Mouse (Mus musculus): Measurements from ENCODE around the gene Rps15. TPM values are rescaled to one million over a fixed set of nuclear protein-coding genes. Genes with fewer than 3 reads are reported as not detected.

Gene Rps15
- polyA plus RNA-seq, 1 experiment from 2014 or later: 741 TPM

DNA sequence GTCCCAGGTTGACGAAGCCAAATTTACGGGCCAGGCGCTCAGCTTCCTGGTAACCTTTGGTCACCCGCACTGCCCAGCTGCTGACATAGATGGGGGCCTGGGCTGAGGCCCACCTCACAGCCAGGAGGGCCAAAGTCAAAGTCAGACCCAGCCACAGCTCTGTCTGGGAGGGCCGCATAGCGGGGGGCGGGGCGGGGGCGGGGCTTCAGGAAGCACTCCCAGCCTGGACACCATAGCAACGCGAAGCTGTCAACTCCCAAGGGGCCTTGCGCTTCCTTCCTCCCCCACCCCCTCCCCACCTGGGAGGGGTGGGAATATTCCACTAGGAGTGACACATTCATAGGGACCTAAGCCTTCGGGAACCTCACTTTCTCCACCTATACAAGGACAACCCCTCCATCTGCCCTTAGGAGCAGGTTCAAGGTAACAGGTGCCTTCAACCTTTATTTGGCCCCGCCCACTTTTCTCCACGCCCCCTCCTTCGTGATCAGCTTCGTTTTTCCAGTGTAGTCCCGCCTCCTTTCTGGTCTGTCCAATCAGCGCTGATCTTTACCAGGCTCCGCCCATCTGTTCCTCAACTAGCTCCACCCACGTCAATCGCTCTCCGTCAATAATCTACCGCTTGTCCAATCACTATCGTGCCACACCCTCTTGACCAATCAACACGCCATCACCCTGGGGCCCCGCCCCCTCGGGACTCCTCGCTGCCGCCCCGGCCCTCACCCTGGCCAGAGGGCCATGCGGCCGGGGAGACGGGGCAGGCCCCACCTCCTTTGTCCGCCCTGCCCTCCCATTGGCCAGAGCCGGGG, 37.2 kb downstream of the Rps15 start, which contains the start of the genes Pcsk4 and Reep6:
TSS of gene Pcsk4 (minus strand) at position 226 of the 809 bp plus-strand sequence.
TSS of gene Reep6 (plus strand) at position 681 of the 809 bp plus-strand sequence.
- Histone ChIP-seq H3K27ac (ENCODE audit: low read length) (peak within 1 kb of the TSS; percentile 16; the same call in 1 of the 2 replicates), H3K36me3 (ENCODE audit: insufficient read depth, low read length) (no peaks in the 10 kb centered on the region), H3K4me3 (ENCODE audit: low read depth, low read length) (peak within 1 kb of the TSS; percentile 40), H3K4me1 (ENCODE audit: insufficient read depth, low read depth, low read length) (peaks cover 4% of the 10 kb centered on the region), H3K27me3 (replicated peaks; ENCODE audit: insufficient read depth, low read length) (no peaks in the 10 kb centered on the region; the same call in 1 of the 2 replicates), H3K9me3 (ENCODE audit: low read length) (no peaks in the 10 kb centered on the region), H3K4me2 (replicated peaks; ENCODE audit: low read depth, low read length) (peak within 1 kb of the TSS; percentile 78), H3K9ac (replicated peaks; ENCODE audit: low read depth) (no peak within 1 kb of the TSS)
- TF ChIP-seq EP300 (IDR thresholded peaks at IDR 0.05) (no peak), CTCF (IDR thresholded peaks at IDR 0.05) (no peak)
- ATAC-seq (peak; percentile 97), DNase-seq (ENCODE audit: low spot score) (peak; percentile 99)
- 5% methylated on average over 31 of the region's 36 CpGs for WGBS

DNA sequence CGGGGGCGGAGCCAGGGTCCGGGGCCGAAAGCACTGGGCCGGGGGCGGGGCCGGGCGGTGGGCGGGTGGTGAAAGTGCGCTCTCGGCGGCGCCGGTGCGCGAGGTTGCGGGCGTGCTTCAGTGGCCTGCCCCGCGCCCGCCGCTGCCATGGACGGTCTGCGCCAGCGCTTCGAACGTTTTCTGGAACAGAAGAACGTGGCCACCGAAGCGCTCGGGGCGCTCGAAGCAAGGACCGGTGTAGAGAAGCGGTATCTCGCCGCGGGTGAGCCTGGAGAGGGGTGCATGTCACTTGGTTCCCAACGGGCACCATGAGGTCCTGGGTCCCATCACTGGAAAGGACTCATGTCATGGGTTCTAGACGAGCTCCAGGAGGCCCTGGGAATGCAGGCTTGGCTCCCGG, 37.8 kb downstream of the Rps15 start:
- under 1% methylated on average over 32 of the region's 41 CpGs for WGBS
- no peaks in the 10 kb centered on the region for H3K9me3 ChIP-seq (ENCODE audit: low read length)
- no peaks in the 10 kb centered on the region; the same call in 1 of the 2 replicates for H3K27me3 ChIP-seq (replicated peaks; ENCODE audit: insufficient read depth, low read length)
- DNase-seq (ENCODE audit: low spot score) (no peak), ATAC-seq (no peak)
- peaks cover 4% of the 10 kb centered on the region for H3K4me1 ChIP-seq (ENCODE audit: insufficient read depth, low read depth, low read length)
- H3K27ac ChIP-seq (ENCODE audit: low read length): peak overlapping the region; percentile 16; the same call in 1 of the 2 replicates
- no peaks in the 10 kb centered on the region for H3K36me3 ChIP-seq (ENCODE audit: insufficient read depth, low read length)
- no peak overlapping the region for H3K9ac ChIP-seq (replicated peaks; ENCODE audit: low read depth)
- peak overlapping the region; percentile 78 for H3K4me2 ChIP-seq (replicated peaks; ENCODE audit: low read depth, low read length)
- no peak for TF ChIP-seq CTCF (IDR thresholded peaks at IDR 0.05)
- H3K4me3 ChIP-seq (ENCODE audit: low read depth, low read length): peak overlapping the region; percentile 40

GRCm38 (mm10) chr10:80330888-80331287, 38.6 kb downstream of the Rps15 start:
- Histone ChIP-seq H3K9ac (replicated peaks; ENCODE audit: low read depth) (no peak overlapping the region), H3K9me3 (ENCODE audit: low read length) (no peaks in the 10 kb centered on the region), H3K36me3 (ENCODE audit: insufficient read depth, low read length) (no peaks in the 10 kb centered on the region), H3K4me3 (ENCODE audit: low read depth, low read length) (no peak overlapping the region), H3K4me1 (ENCODE audit: insufficient read depth, low read depth, low read length) (peaks cover 4% of the 10 kb centered on the region), H3K27me3 (replicated peaks; ENCODE audit: insufficient read depth, low read length) (no peaks in the 10 kb centered on the region; the same call in 1 of the 2 replicates), H3K27ac (ENCODE audit: low read length) (peak overlapping the region; percentile 51; the same call in 1 of the 2 replicates), H3K4me2 (replicated peaks; ENCODE audit: low read depth, low read length) (peak overlapping the region; percentile 78)
- ATAC-seq (no peak), DNase-seq (ENCODE audit: low spot score) (peak; percentile 49)
- TF ChIP-seq EP300 (IDR thresholded peaks at IDR 0.05) (0 out of 2 replicates have a peak, but pooled peaks have one; percentile 25), CTCF (IDR thresholded peaks at IDR 0.05) (no peak)
- WGBS: 50% methylated on average over 2 of the region's 2 CpGs

- TF ChIP-seq EP300 (IDR thresholded peaks at IDR 0.05) (no peak), CTCF (IDR thresholded peaks at IDR 0.05) (no peak)
- Histone ChIP-seq H3K36me3 (ENCODE audit: insufficient read depth, low read length) (no peaks in the 10 kb centered on the region), H3K4me3 (ENCODE audit: low read depth, low read length) (no peak overlapping the region), H3K9ac (replicated peaks; ENCODE audit: low read depth) (no peak overlapping the region), H3K4me2 (replicated peaks; ENCODE audit: low read depth, low read length) (peak overlapping the region; percentile 78; the same call in 1 of the 2 replicates), H3K27ac (ENCODE audit: low read length) (peak overlapping the region; percentile 51), H3K9me3 (ENCODE audit: low read length) (no peaks in the 10 kb centered on the region), H3K4me1 (ENCODE audit: insufficient read depth, low read depth, low read length) (peaks cover 4% of the 10 kb centered on the region), H3K27me3 (replicated peaks; ENCODE audit: insufficient read depth, low read length) (no peaks in the 10 kb centered on the region; the same call in 1 of the 2 replicates)
- ATAC-seq (no peak), DNase-seq (ENCODE audit: low spot score) (no peak)
- WGBS: 54% methylated on average over 10 of the region's 10 CpGs
These were observed 39.6 kb downstream of the Rps15 start for GRCm38 (mm10) chr10:80331636-80332524.

DNA sequence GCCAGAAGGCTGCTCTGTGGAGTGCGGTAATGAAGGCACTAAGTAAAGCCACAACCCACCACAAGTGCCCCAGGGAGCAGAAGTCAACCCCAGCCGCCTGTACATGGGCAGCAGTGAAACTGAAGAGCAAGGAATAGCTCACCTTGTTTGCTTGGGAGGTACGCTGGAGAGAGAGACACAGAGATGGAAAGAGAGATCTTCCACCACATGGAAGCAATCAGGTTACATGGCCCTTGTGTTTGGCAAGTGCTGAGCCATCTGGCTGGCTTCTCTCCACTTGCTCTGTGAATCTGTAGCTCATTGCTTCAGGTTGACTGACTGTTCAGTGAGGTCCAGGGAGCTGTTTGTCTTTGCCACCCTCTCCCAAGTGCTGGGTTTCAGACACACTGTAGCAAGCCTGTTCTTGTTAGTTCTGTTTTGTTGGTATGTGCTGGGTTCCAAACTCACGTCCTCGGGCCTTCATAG, 40.3 kb downstream of the Rps15 start:
- Histone ChIP-seq H3K4me2 (replicated peaks; ENCODE audit: low read depth, low read length) (no peak overlapping the region), H3K27ac (ENCODE audit: low read length) (no peak overlapping the region; the same call in 1 of the 2 replicates), H3K36me3 (ENCODE audit: insufficient read depth, low read length) (no peaks in the 10 kb centered on the region), H3K9me3 (ENCODE audit: low read length) (no peaks in the 10 kb centered on the region), H3K4me3 (ENCODE audit: low read depth, low read length) (no peak overlapping the region), H3K4me1 (ENCODE audit: insufficient read depth, low read depth, low read length) (peaks cover 4% of the 10 kb centered on the region), H3K27me3 (replicated peaks; ENCODE audit: insufficient read depth, low read length) (no peaks in the 10 kb centered on the region; the same call in 1 of the 2 replicates), H3K9ac (replicated peaks; ENCODE audit: low read depth) (no peak overlapping the region)
- no peak for ATAC-seq
- DNase-seq (ENCODE audit: low spot score): no peak
- no peak for TF ChIP-seq EP300 (IDR thresholded peaks at IDR 0.05)
- TF ChIP-seq CTCF (IDR thresholded peaks at IDR 0.05): no peak
- 79% methylated on average over 5 of the region's 5 CpGs for WGBS
